Mouse (Mus musculus): Measurements from ENCODE around the gene Hs1bp3. TPM values are rescaled to one million over a fixed set of nuclear protein-coding genes. Genes with fewer than 3 reads are reported as not detected.

Gene Hs1bp3
- total and polyA plus RNA-seq, 2 experiments from 2014 or later, result 3.8 to 5.5 TPM

DNA sequence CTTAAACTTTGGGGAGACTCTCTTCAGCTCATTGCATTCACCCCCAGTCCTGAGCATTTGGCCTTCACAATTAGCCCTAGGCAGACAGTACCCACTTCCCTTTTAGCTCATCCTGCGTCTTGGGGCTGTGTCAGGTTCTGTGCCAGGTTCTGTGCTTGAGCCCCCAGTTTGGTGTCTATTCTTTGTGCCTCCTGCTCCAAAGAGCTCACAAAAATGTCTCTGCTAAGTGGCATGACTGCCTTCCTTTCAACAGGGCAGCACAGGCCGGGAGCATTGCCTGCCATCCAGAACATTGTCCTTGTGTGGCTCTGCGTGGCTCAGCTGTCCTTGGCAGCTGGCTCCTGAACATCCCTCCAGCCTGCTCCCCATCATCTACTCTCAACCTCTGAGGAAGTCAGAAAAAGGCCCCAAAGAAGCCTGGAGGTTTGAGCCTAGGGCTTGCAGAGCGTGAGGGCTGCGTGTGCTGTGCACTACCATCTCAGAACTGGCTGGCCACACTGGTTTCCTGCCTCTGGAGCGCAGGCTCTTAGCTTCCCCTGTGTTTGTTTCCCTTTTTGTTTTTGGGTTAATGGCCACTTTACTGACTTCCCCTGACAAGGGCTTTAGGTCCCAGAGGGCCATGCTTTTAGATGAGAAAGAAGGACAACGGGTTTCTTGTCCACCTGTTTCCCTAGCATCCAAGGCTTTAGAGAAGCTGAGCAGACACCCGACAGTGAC is 34.7 kb downstream of the Hs1bp3 start:
- Histone ChIP-seq H3K27me3 (ENCODE audit: insufficient read depth, low read length) (no peaks in the 10 kb centered on the region), H3K9ac (replicated peaks; ENCODE audit: low read length) (no peak overlapping the region), H3K9me3 (ENCODE audit: low read length) (no peaks in the 10 kb centered on the region), H3K27ac (peak overlapping the region; percentile 32; the same call in 1 of the 2 replicates), H3K4me3 (ENCODE audit: low read length) (no peak overlapping the region), H3K4me2 (ENCODE audit: low read depth, low read length) (no peak overlapping the region), H3K36me3 (ENCODE audit: insufficient read depth, low read length) (no peaks in the 10 kb centered on the region), H3K4me1 (ENCODE audit: insufficient read depth, low read length) (peaks cover 3% of the 10 kb centered on the region; the same call in 1 of the 2 replicates)
- WGBS, result 51% methylated on average over 8 of the region's 8 CpGs
- ATAC-seq (peak; percentile 52; the same call in 1 of the 2 replicates), DNase-seq (ENCODE audit: low spot score) (peak; percentile 30)
- TF ChIP-seq CTCF (IDR thresholded peaks at IDR 0.05; ENCODE audit: low read depth), result no peak

DNA sequence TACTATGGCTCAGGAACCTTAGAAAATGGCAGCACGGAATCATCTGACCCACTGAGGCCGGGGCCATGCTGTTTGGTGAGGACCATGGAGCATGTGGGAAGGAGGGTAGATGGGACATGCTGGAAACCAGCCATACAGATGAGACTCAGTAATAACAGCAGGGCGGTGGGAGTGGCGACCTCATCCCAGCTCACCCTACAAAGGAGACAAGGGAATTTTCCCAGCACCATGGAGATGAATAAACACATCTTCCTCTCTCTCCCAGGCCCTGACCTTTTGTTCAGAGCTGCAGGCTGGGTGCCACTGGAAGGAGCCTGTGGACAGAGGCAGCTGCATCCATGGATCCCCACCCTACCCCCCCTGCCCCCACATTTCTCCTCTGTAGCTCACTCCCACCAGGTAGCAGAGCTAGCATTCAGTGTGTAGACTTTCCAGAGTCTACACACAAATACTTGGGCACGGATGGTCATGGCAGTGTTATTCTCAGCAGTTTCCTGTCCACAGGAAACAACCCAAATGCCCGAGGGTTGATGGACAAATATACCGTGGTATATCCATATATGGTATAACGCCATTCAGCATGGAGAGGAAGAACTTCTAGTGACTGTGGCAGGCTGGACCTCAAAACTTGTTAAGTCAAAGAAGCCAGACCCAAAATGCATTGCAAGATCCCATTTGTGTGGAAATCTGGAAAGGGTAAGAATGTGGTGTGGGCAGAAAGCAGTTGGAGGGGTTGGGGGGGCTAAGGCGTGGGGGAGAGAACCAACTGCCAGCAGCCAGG is 35.7 kb downstream of the Hs1bp3 start:
- Histone ChIP-seq H3K4me3 (ENCODE audit: low read length) (no peak overlapping the region), H3K9me3 (ENCODE audit: low read length) (no peaks in the 10 kb centered on the region), H3K36me3 (ENCODE audit: insufficient read depth, low read length) (no peaks in the 10 kb centered on the region), H3K4me2 (ENCODE audit: low read depth, low read length) (no peak overlapping the region), H3K27ac (0 out of 2 replicates have a peak overlapping the region, but pooled peaks have one; percentile 27), H3K9ac (replicated peaks; ENCODE audit: low read length) (no peak overlapping the region), H3K27me3 (ENCODE audit: insufficient read depth, low read length) (no peaks in the 10 kb centered on the region), H3K4me1 (ENCODE audit: insufficient read depth, low read length) (peaks cover 3% of the 10 kb centered on the region; the same call in 1 of the 2 replicates)
- no peak for TF ChIP-seq CTCF (IDR thresholded peaks at IDR 0.05; ENCODE audit: low read depth)
- DNase-seq (ENCODE audit: low spot score), result no peak
- ATAC-seq, result no peak
- WGBS, result 62% methylated on average over 9 of the region's 9 CpGs

DNA sequence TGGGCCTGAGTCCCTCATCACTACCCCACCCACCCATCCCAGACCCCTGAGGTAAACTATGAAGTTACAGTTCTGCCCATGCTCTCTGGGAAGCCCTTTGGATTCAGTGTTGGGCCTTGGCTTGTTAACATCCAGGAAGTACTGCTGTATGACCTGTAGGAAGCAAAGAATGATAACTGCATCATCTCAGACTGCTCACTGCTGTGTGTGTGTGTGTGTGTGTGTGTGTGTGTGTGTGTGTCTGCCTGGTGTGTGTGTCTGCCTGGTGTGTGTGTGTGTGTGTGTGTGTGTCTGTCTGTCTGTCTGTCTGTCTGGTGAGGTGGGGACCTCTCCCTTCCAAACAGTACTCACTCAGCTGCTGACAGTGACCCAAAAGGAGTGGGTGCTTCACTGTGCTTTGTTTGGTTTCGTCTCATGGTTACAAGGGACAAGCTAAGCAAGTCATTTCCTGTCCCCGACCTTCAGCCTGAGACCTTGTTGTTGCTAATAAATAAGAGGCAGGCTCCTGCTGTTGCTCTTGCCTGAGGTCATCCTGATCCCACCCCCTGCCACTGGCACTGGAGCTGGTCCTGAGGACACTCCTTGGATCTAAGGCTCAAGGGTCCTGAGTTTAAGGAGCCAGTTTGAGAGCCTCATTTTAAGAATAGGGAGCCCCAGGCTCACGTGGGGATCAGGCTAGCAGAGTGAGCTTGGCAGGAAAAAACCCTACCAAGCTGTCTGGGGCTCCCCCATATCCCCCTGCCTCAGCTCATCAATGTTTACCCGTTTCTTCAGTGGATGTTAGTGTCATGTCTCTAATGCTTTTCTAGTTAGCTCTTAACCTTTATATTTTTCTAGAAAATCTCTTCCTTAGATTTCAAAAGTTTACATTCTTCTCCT is 38.0 kb downstream of the Hs1bp3 start:
- H3K4me1 ChIP-seq (ENCODE audit: insufficient read depth, low read length), result peaks cover 3% of the 10 kb centered on the region; the same call in 1 of the 2 replicates
- no peaks in the 10 kb centered on the region for H3K36me3 ChIP-seq (ENCODE audit: insufficient read depth, low read length)
- DNase-seq (ENCODE audit: low spot score) (no peak), ATAC-seq (no peak)
- no peak overlapping the region for H3K4me3 ChIP-seq (ENCODE audit: low read length)
- WGBS, result 50% methylated on average over 4 of the region's 4 CpGs
- no peaks in the 10 kb centered on the region for H3K9me3 ChIP-seq (ENCODE audit: low read length)
- H3K9ac ChIP-seq (replicated peaks; ENCODE audit: low read length), result no peak overlapping the region
- no peaks in the 10 kb centered on the region for H3K27me3 ChIP-seq (ENCODE audit: insufficient read depth, low read length)
- no peak overlapping the region for H3K4me2 ChIP-seq (ENCODE audit: low read depth, low read length)
- no peak overlapping the region for H3K27ac ChIP-seq
- no peak for TF ChIP-seq CTCF (IDR thresholded peaks at IDR 0.05; ENCODE audit: low read depth)

DNA sequence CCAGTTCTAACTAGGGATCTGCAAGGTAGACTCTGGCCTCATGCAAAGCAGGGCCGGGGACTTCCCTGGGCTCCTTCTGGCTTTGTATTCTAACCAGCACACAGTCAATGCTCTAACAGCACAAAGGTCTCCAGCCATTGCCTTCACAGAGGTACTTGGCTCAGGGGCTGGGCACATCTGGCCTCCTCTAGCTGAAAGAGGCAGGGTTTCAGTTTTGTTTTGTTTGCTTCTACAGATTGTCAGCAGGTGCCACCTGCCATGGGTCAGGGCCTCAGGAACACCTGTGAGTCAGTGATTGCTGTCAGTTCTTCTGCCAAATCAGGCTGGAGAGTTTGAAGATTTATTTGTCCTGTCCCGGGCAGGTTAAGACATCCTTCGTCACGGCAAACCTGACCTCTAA is 39.8 kb downstream of the Hs1bp3 start:
- TF ChIP-seq CTCF (IDR thresholded peaks at IDR 0.05; ENCODE audit: low read depth), result no peak
- 76% methylated on average over 4 of the region's 4 CpGs for WGBS

DNA sequence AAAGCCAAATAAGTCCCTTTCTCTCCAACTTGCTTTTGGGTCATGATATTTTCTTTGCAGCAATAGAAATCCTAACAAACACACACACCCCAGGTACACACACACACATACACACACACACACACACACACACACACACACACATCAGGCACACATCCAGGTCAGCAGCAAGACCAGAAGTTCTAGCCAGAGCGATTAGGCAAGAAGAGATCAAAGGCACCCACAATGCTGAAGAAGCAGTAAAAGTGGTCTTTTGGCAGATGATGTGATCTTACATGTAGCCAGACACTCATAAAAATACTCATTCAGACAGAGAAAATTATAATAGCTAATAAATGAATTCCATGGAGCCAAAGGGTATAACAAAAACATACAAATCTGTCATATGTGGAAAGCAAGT is 41.0 kb downstream of the Hs1bp3 start:
- ATAC-seq, result no peak
- DNase-seq (ENCODE audit: low spot score), result no peak
- 86% methylated on average over 1 of the region's 1 CpGs for WGBS
- H3K9ac ChIP-seq (replicated peaks; ENCODE audit: low read length), result no peak overlapping the region
- no peaks in the 10 kb centered on the region for H3K27me3 ChIP-seq (ENCODE audit: insufficient read depth, low read length)
- peaks cover 3% of the 10 kb centered on the region; the same call in 1 of the 2 replicates for H3K4me1 ChIP-seq (ENCODE audit: insufficient read depth, low read length)
- no peak overlapping the region for H3K27ac ChIP-seq
- H3K4me2 ChIP-seq (ENCODE audit: low read depth, low read length), result no peak overlapping the region
- no peaks in the 10 kb centered on the region for H3K36me3 ChIP-seq (ENCODE audit: insufficient read depth, low read length)
- no peaks in the 10 kb centered on the region for H3K9me3 ChIP-seq (ENCODE audit: low read length)
- no peak overlapping the region for H3K4me3 ChIP-seq (ENCODE audit: low read length)
- TF ChIP-seq CTCF (IDR thresholded peaks at IDR 0.05; ENCODE audit: low read depth), result no peak

More for the DNA sequence above, 39.8 kb downstream of the Hs1bp3 start:
- no peaks in the 10 kb centered on the region for H3K36me3 ChIP-seq (ENCODE audit: insufficient read depth, low read length)
- H3K4me1 ChIP-seq (ENCODE audit: insufficient read depth, low read length), result peaks cover 3% of the 10 kb centered on the region; the same call in 1 of the 2 replicates
- no peak overlapping the region for H3K27ac ChIP-seq
- H3K9me3 ChIP-seq (ENCODE audit: low read length), result no peaks in the 10 kb centered on the region
- DNase-seq (ENCODE audit: low spot score) (no peak), ATAC-seq (no peak)
- H3K27me3 ChIP-seq (ENCODE audit: insufficient read depth, low read length), result no peaks in the 10 kb centered on the region
- H3K4me3 ChIP-seq (ENCODE audit: low read length), result no peak overlapping the region
- no peak overlapping the region for H3K9ac ChIP-seq (replicated peaks; ENCODE audit: low read length)
- no peak overlapping the region for H3K4me2 ChIP-seq (ENCODE audit: low read depth, low read length)

DNA sequence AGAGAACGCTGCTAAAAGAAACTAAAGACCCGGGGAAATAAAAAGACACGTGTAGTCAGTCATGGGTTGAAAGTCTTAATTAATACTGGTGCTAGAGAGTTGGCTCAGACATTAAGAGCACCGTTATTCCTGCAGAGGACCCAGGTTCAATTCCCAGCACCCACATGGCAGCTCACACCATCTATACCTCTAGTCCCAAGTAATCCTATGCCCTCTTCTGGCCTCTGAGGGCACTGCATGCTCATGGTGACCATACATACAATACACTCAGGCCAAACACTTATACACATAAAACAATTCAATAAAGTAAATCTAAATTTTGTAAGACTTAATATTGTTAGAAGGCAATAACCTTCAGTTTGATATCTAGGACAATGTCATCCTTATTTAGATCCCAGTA is 41.8 kb downstream of the Hs1bp3 start:
- H3K4me3 ChIP-seq (ENCODE audit: low read length), result no peak overlapping the region
- H3K9ac ChIP-seq (replicated peaks; ENCODE audit: low read length), result no peak overlapping the region
- WGBS, result 93% methylated on average over 4 of the region's 4 CpGs
- H3K27ac ChIP-seq, result no peak overlapping the region
- TF ChIP-seq CTCF (IDR thresholded peaks at IDR 0.05; ENCODE audit: low read depth), result peak; percentile 9; the same call in 1 of the 2 replicates
- H3K27me3 ChIP-seq (ENCODE audit: insufficient read depth, low read length), result no peaks in the 10 kb centered on the region
- H3K4me2 ChIP-seq (ENCODE audit: low read depth, low read length), result no peak overlapping the region
- ATAC-seq (no peak), DNase-seq (ENCODE audit: low spot score) (no peak)
- H3K9me3 ChIP-seq (ENCODE audit: low read length), result no peaks in the 10 kb centered on the region
- H3K4me1 ChIP-seq (ENCODE audit: insufficient read depth, low read length), result 0 out of 2 replicates have a peak, but pooled peaks cover 3% of the 10 kb centered on the region
- H3K36me3 ChIP-seq (ENCODE audit: insufficient read depth, low read length), result no peaks in the 10 kb centered on the region

All from hindbrain, postnatal 0 days (tissue).